Mouse (Mus musculus): ENCODE measurements around the gene Dpep3.
A peak's percentile ranks its signal among the peaks of the same experiment; 100 is the strongest.

Gene Dpep3

GRCm38 (mm10) chr8:105975363-105975762 is 3.9 kb downstream of the Dpep3 start:
- no peak for DNase-seq (ENCODE audit: low read depth, low spot score)

DNA sequence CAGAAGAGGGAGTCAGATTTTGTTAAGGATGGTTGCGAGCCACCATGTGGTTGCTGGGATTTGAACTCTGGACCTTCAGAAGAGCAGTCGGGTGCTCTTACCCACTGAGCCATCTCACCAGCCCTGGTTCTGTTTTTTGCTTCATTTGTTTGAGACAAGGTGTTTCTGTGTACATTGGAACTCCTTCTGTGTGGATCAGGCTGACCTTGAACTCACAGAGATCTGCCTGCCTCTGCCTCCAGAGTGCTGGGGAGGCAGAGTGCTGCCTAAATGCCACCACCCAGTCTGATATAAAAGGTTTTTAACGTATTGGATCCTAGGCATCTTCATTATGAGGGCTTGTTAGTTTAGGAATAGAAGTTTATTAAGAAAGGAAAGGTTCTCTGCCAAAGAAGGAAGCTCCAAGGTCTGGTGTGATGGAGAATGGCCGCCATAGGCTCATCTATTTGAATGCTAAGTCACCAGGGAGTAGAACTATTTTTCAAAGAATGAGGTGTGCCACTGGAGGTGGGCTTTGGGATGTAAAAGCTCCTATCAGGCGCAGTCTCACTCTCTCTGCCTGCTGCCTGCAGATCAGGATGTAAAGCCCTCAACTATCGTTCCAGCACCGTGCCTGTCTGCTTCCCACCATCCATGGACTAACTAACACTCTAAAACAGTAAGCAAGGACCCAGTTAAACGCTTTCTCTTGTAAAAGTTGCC is 8.1 kb downstream of the Dpep3 start:
- DNase-seq (ENCODE audit: low read depth, low spot score), result no peak

DNA sequence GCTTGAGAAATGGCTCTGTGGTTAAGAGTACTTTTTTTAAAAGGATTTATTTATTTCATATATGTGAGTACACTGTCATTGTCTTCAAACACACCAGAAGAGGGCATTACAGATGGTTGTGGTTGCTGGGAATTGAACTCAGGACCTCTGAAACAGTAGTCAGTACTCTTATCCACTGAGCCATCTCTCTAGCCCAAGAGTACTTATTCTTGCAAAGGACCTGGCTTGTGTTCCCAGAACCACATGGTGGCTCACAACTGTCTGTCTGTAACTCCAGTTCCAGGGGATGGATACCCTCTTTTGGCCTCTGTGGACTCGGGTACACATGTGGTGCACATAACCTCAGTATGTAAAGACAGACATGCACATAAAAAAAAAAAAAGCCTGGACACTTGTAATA is 9.9 kb downstream of the Dpep3 start:
- no peak for DNase-seq (ENCODE audit: low read depth, low spot score)

DNA sequence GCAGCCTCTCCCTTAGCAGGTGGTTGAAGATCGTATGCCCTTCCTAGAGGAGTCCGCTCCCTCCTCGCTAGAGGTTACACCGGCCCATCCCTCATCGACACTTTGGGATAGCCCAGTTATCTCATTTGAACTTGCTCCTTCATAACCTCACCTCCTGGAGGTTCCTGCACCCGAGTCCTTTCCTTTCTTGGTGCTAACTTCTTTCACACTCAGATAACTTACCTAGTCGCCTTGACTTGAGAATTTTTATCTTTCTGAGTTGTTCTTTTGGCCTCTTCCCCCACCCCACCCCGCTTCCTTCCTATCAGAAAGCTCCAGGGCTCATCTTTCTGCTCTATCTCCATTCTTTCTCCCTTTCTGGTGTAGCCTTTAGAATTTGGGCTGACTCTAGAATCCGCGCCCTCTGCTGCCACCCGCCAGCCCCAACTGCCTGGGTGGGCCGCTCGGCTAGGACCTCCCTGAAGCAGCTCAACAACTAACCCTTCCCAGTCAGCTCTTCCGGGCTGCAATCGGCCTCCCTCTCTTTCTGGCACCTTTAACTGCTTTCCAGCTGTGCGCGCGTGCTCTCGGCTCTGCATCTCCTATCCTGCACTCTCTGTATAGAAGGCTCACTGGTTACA is 12.4 kb downstream of the Dpep3 start:
- DNase-seq (ENCODE audit: low read depth, low spot score), result peak; percentile 36

DNA sequence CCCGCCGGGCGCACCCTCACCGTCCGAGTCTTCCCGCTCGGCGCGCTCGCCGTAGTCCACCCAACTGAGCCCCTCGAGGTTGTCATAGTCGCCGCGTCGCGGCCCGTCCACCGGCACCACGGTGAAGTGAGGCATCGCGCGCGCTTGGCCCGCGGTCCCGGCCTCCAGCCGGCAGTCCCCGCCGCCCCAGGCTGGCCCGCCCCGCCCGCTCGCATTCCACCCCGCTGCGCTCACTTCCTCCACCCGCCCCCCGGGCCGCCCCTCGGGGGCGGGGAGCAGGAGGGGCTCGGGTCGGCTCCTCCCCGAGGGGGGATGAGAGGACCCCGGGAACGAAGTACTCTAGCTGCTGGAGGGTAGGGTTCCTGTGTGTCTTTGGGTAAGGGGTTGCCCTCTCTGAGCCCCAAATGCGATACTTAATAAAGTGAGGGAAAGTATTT is 13.3 kb downstream of the Dpep3 start, which contains the start of gene Slc12a4:
TSS of gene Slc12a4 (minus strand) at position 193 of the 437 bp plus-strand sequence.
- DNase-seq (ENCODE audit: low read depth, low spot score), result peak; percentile 81

- DNase-seq (ENCODE audit: low read depth, low spot score), result peak; percentile 64
These were observed 13.8 kb downstream of the Dpep3 start for GRCm38 (mm10) chr8:105965266-105965904.

GRCm38 (mm10) chr8:105964506-105965265 is 14.5 kb downstream of the Dpep3 start:
- no peak for DNase-seq (ENCODE audit: low read depth, low spot score)

DNA sequence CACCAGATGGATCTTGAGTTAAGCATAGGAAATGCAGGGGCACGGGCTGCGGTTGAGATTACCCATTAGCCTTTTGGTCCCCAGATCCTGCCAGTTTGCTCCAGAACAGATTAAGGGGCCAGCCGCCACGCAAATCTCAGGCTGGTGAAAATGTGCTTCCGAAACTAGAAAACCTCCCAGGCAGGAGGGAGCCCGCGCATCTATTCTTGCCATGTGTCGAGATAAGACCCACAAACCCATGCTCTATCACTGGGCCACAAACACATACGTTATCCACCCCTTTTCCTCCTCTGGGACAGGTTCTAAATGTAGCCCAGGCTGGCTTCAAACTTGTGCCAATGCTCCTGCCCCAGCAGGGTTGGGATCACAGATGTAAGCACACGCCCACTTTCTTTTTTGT is 17.7 kb downstream of the Dpep3 start:
- no peak for DNase-seq (ENCODE audit: low read depth, low spot score)

DNA sequence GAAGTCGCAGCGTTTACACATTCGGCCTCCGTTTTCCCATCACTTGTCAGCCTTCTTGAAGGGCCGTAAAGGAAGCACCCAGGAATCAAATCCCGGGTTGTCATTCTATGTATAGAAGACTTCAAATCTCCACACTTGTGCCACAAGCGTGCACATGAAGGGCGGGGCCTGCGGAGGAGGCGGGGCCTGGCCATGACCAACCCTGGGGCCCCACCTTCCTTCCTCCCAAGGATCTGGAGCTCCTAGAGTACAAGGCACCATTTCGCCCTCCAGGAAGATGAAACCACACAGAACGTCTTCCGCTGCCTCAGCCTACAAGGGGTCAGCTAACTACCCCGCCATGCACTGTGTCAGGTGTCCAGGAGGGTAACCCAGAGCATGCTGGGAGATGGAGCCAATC is 18.1 kb downstream of the Dpep3 start:
- no peak for DNase-seq (ENCODE audit: low read depth, low spot score)

GRCm38 (mm10) chr8:105959350-105959749 is 19.9 kb downstream of the Dpep3 start:
- DNase-seq (ENCODE audit: low read depth, low spot score), result no peak

- no peak for DNase-seq (ENCODE audit: low read depth, low spot score)
These were observed 21.4 kb downstream of the Dpep3 start for GRCm38 (mm10) chr8:105957813-105958212.

DNA sequence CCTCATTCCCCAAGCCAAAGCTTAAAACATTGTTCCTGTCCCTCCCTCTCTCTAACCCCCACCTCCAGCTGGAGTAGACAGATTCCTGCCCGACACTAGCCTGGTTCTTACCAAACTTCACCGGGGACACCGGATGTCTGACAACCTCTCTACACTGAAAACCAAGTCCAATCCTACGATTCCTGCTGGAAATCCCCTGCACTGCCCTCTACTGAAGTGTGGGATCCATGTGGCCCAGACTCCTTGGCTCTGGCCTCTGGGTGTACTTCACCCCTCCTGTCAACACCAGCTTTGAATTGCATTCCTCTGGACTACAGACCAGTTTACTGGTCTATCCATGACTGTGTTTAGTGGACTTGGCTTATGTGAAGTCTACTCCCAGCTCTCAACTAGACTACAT is 22.7 kb downstream of the Dpep3 start:
- DNase-seq (ENCODE audit: low read depth, low spot score), result no peak

- no peak for DNase-seq (ENCODE audit: low read depth, low spot score)
These were observed 28.1 kb downstream of the Dpep3 start for GRCm38 (mm10) chr8:105951057-105951659.

GRCm38 (mm10) chr8:105949350-105949749 is 29.9 kb downstream of the Dpep3 start:
- no peak for DNase-seq (ENCODE audit: low read depth, low spot score)

DNA sequence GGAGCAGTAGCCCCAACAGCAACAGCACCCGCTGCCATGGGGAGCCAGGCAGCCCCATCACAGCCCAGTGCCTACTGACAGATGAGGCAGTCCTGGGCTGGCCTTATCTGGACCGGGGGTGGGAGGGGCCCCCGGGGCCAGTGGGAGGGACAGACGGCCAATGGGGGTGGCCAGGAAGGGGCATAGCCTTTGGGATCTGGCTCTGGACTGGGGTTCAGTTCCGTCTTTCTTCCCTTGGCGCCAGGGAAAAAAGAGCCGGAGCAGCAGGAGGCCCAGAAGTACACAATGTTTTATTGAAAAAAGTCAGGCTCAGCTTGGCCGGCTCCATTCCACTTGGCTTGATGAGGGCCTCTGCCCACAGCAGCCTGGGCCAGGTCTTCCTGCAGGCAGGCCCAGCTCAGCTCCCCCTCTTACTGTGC is 35.9 kb downstream of the Dpep3 start, which contains the start of gene Lcat:
TSS of gene Lcat (minus strand) at position 62 of the 419 bp plus-strand sequence.
- no peak for DNase-seq (ENCODE audit: low read depth, low spot score)

GRCm38 (mm10) chr8:105942542-105942941 is 36.7 kb downstream of the Dpep3 start:
- DNase-seq (ENCODE audit: low read depth, low spot score), result no peak

- no peak for DNase-seq (ENCODE audit: low read depth, low spot score)
These were observed 37.2 kb downstream of the Dpep3 start for GRCm38 (mm10) chr8:105942026-105942425.

DNA sequence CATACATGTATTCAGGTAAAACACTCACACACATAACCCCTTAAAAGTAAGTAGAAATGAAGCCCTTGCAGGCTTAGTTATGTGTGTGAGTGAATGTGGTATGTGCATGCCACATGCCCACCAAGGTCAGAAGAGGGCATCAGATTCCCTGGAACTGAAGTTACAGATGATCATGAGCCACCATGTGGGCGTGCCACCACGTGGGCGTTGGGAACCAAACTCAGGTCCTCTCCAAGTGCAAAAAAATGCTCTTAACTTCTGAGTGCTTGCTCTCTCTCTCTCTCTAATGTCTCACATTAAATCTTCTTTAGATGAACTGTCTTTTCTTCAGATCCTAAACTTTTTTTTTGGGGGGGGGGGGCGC is 40.9 kb downstream of the Dpep3 start, which contains the start of gene Psmb10:
TSS of gene Psmb10 (minus strand) at position 139 of the 364 bp plus-strand sequence.
- DNase-seq (ENCODE audit: low read depth, low spot score), result peak; percentile 56

GRCm38 (mm10) chr8:105937496-105938305 is 41.5 kb downstream of the Dpep3 start:
- peak; percentile 76 for DNase-seq (ENCODE audit: low read depth, low spot score)

DNA sequence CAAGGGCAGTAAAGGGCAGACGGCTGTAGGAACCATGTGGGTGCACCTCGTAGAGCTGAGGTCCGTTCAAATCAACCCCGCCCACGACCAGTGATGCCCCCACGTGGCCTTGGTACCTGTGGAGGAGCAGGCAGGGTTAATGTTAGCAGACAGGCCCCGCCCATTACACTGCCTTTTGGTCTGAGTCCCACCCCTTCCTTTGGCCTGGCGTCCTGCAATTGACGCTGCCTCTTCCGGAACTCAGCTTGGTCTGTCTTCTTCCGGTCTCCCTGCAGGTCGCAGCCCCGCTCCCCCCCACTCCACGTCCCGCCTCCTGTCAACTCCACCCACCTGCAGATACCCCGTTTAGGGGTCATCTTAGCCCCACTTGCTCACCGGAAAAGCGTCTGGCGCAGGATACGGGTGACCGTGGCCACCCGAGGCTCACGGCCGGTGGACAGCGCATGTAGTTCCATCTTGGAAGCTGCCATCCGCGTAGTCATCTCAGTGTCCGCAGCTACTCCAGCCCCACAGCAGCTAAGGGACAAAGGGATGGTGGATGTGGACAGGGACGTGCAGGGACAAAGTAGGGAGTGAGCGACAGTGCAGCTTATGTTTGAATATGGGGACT is 42.3 kb downstream of the Dpep3 start:
- peak; percentile 77 for DNase-seq (ENCODE audit: low read depth, low spot score)
